In genomic region chr16:58499172-58499584, GRCm38 (mm10) we compare ENCODE assay signal across 7 mouse cellular contexts. TPM values are rescaled to one million over a fixed set of nuclear protein-coding genes. Genes with fewer than 3 reads are reported as not detected.
DNase-seq lines count a peak whose midpoint lies in the region; ATAC-seq lines count a peak whose summit lies in the region.

No protein-coding gene starts in this region.

- 0 out of 2 replicates have a peak, but pooled peaks cover 4% of the 10 kb centered on the region for H3K4me1 ChIP-seq in embryonic facial prominence, embryonic 15.5 days
- H3K4me1 ChIP-seq in hindbrain, embryonic 10.5 days (replicated peaks) = peaks cover 30% of the 10 kb centered on the region
- peaks cover 26% of the 10 kb centered on the region for H3K4me1 ChIP-seq in midbrain, embryonic 12.5 days

- H3K27me3 ChIP-seq in embryonic facial prominence, embryonic 15.5 days = no peaks in the 10 kb centered on the region
- no peaks in the 10 kb centered on the region for H3K27me3 ChIP-seq in hindbrain, embryonic 10.5 days (ENCODE audit: insufficient read depth, poor library complexity, severe bottlenecking)
- no peaks in the 10 kb centered on the region for H3K27me3 ChIP-seq in midbrain, embryonic 12.5 days

- H3K4me2 ChIP-seq in embryonic facial prominence, embryonic 15.5 days (replicated peaks) = no peak overlapping the region
- no peak overlapping the region for H3K4me2 ChIP-seq in midbrain, embryonic 12.5 days (replicated peaks)

- no peaks in the 10 kb centered on the region for H3K36me3 ChIP-seq in embryonic facial prominence, embryonic 15.5 days
- H3K36me3 ChIP-seq in hindbrain, embryonic 10.5 days = no peaks in the 10 kb centered on the region
- H3K36me3 ChIP-seq in midbrain, embryonic 12.5 days = no peaks in the 10 kb centered on the region

- H3K4me3 ChIP-seq in embryonic facial prominence, embryonic 15.5 days (replicated peaks) = no peak overlapping the region
- H3K4me3 ChIP-seq in hindbrain, embryonic 10.5 days = no peak overlapping the region
- H3K4me3 ChIP-seq in midbrain, embryonic 12.5 days = no peak overlapping the region

- 0 out of 2 replicates have a peak overlapping the region, but pooled peaks have one; percentile 8 for H3K27ac ChIP-seq in embryonic facial prominence, embryonic 15.5 days (replicated peaks)
- peak overlapping the region; percentile 64 for H3K27ac ChIP-seq in hindbrain, embryonic 10.5 days
- peak overlapping the region; percentile 66 for H3K27ac ChIP-seq in midbrain, embryonic 12.5 days (replicated peaks)

- intact Hi-C loops in left cerebral cortex, postnatal 4 days (cut with DNase I) = no loop called here

- H3K9ac ChIP-seq in embryonic facial prominence, embryonic 15.5 days = no peak overlapping the region
- H3K9ac ChIP-seq in midbrain, embryonic 12.5 days (replicated peaks) = no peak overlapping the region

- peak; percentile 10 for DNase-seq in left cerebral cortex, postnatal 4 days
- no peak for DNase-seq in left cerebral cortex, adult 8-10 months (ENCODE audit: low spot score in 2 of 2)
- no peak for DNase-seq in hindbrain, embryonic 10.5 days (ENCODE audit: low spot score)
- no peak for DNase-seq in ovary, postnatal 10 days (ENCODE audit: low spot score)
- DNase-seq in cerebellum, adult 18-20 months = no peak

- WGBS in embryonic facial prominence, embryonic 15.5 days = 72% methylated on average over 1 of the region's 1 CpGs
- WGBS in hindbrain, embryonic 10.5 days = 56% methylated on average over 1 of the region's 1 CpGs
- WGBS in midbrain, embryonic 12.5 days = 38% methylated on average over 1 of the region's 1 CpGs

- H3K9me3 ChIP-seq in embryonic facial prominence, embryonic 15.5 days (replicated peaks) = no peaks in the 10 kb centered on the region
- H3K9me3 ChIP-seq in hindbrain, embryonic 10.5 days = no peaks in the 10 kb centered on the region
- no peaks in the 10 kb centered on the region for H3K9me3 ChIP-seq in midbrain, embryonic 12.5 days

- no peak for ATAC-seq in embryonic facial prominence, embryonic 15.5 days (ENCODE audit: insufficient number of reproducible peaks, low FRiP score, low TSS enrichment, low read depth)
- peak; percentile 61 for ATAC-seq in midbrain, embryonic 12.5 days (ENCODE audit: low FRiP score, low read depth)

RNA-seq across cellular contexts. Expression of gene St3gal6, which starts 24.9 kb away (rescaled TPM):
- total RNA-seq in left cerebral cortex, postnatal 4 days (2021) = 10 to 100 TPM; 12.6 to 14.4 TPM
- 10 to 100 TPM; 20.8 to 26.6 (median 23.1) TPM for total RNA-seq in left cerebral cortex, adult 8-10 months (2022)
- 15.0 and 17.6 TPM in 2 replicates for polyA plus RNA-seq in embryonic facial prominence, embryonic 15.5 days (2015; fragmentation: Nextera tagmentation; extraction: Ambion mirVana)
- polyA plus RNA-seq in hindbrain, embryonic 10.5 days (2016; fragmentation: Nextera tagmentation; extraction: Ambion mirVana) = 8.7 and 10.2 TPM in 2 replicates
- 11.4 and 12.5 TPM in 2 replicates for polyA plus RNA-seq in midbrain, embryonic 12.5 days (2016; fragmentation: Nextera tagmentation; extraction: Ambion mirVana)

Comparison
In these comparisons a context has a peak if more than half of its experiments do, and no peak if none do; other contexts are left out.
1. H3K27ac ChIP-seq: peak in every context shown above with its lines; median percentile 66 in midbrain, embryonic 12.5 days; 64 in hindbrain, embryonic 10.5 days; 8 in embryonic facial prominence, embryonic 15.5 days.